Mouse (Mus musculus): ENCODE results near the gene Il17ra. TPM values are rescaled to one million over a fixed set of nuclear protein-coding genes. Genes with fewer than 3 reads are reported as not detected.

Il17ra gene
- polyA plus RNA-seq, 1 experiment from 2014 or later, result 6.2 TPM

DNA sequence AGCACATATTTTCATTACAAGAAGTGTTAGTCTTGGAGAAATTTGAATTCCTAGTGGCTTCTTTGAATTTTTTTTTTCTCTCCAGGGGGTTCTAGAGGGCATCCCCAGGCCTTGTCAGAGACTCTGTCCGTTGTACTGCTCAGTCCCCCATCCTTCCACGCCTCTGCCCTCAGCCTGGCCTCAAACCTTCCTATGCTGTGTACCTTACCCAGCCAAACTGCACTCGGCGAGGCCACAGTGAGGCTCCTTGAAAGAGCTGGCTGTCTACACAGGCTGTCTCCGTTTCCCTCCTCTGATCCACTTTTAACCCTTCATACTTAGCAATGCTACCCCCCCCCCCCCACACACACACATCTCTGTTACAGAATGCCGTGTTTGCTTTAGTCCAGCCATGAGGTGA lies 796 bp upstream of the Il17ra start:
- Histone ChIP-seq H3K36me3 (no peaks in the 10 kb centered on the region), H3K9me3 (no peaks in the 10 kb centered on the region), H3K27ac (no peak overlapping the region), H3K4me1 (replicated peaks) (peaks cover 16% of the 10 kb centered on the region), H3K4me3 (no peak overlapping the region), H3K27me3 (ENCODE audit: insufficient read depth, poor library complexity, severe bottlenecking) (peaks cover 57% of the 10 kb centered on the region)
- DNase-seq (ENCODE audit: low spot score), result no peak
- WGBS, result 55% methylated on average over 6 of the region's 6 CpGs

- no peak for DNase-seq (ENCODE audit: low spot score)
- peaks cover 57% of the 10 kb centered on the region for H3K27me3 ChIP-seq (ENCODE audit: insufficient read depth, poor library complexity, severe bottlenecking)
- H3K9me3 ChIP-seq, result no peaks in the 10 kb centered on the region
- peak overlapping the region; percentile 62 for H3K4me3 ChIP-seq
- peaks cover 16% of the 10 kb centered on the region for H3K4me1 ChIP-seq (replicated peaks)
- 7% methylated on average over 11 of the region's 11 CpGs for WGBS
- no peak overlapping the region for H3K27ac ChIP-seq
- no peaks in the 10 kb centered on the region for H3K36me3 ChIP-seq
Observed at GRCm38 (mm10) chr6:120463884-120464283, 837 bp downstream of the Il17ra start.

GRCm38 (mm10) chr6:120464406-120464939 lies 1.4 kb downstream of the Il17ra start:
- DNase-seq (ENCODE audit: low spot score), result no peak
- Histone ChIP-seq H3K36me3 (no peaks in the 10 kb centered on the region), H3K4me3 (peak overlapping the region; percentile 62), H3K9me3 (no peaks in the 10 kb centered on the region), H3K27me3 (ENCODE audit: insufficient read depth, poor library complexity, severe bottlenecking) (peaks cover 57% of the 10 kb centered on the region), H3K4me1 (replicated peaks) (peaks cover 16% of the 10 kb centered on the region), H3K27ac (no peak overlapping the region)
- 47% methylated on average over 9 of the region's 9 CpGs for WGBS

DNA sequence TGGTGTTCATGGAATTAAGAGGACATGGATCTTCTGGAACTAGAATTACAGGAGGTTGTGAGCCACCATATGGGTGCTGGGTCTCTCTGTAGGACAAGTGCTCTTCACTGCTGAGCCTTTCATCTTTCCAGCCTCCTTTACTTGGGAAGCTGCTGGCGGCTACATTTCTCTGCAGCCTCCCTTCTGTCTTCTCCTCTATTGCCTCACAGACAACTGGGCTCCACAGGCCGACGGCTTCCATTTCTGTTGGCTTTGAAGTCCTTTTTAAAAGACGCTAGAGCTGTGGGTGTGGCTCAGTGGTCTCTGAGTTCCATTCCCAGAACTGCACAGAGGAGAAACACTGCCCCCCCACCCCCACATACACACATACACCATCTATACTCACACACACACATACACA lies 2.3 kb downstream of the Il17ra start:
- Histone ChIP-seq H3K27me3 (ENCODE audit: insufficient read depth, poor library complexity, severe bottlenecking) (peaks cover 55% of the 10 kb centered on the region), H3K36me3 (no peaks in the 10 kb centered on the region), H3K4me1 (replicated peaks) (peaks cover 22% of the 10 kb centered on the region), H3K27ac (no peak overlapping the region), H3K4me3 (no peak overlapping the region), H3K9me3 (no peaks in the 10 kb centered on the region)
- no peak for DNase-seq (ENCODE audit: low spot score)
- 41% methylated on average over 4 of the region's 4 CpGs for WGBS

DNA sequence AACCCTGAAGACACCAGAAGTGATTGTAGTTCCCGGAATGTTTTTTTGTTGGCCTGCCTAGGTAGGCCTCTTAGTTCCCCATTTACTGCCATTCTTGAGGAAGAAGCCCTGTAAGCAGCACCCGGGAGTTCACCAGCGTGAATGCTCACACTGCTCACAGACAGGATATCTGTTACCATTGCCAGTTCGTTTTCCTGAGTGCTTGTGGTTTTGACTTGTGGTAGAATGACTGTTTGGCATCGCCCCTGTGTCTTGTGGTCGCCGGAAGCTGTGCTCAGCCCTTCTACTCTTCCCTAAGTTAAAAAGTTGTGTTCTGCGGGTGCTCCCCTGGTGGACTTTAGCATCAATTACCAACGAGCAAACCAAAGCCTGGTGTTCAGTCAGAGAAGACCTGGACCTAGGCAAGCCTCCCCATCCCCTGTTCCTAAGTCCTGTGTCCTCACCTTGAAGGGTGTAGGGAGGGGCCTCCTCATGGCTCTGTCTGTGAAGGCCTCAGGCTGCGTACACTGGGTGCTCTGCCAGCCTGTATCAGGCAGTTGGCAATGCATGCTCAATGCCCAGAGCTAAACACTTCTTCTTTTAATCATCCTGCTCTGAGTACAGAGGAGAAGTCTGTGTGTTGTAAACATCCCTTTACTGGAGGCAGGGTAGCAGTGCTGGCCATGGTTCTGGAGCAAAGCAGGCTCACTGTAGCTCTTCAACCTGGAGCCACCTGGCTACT lies 3.7 kb downstream of the Il17ra start:
- no peak overlapping the region for H3K27ac ChIP-seq
- H3K4me3 ChIP-seq, result no peak overlapping the region
- DNase-seq (ENCODE audit: low spot score), result no peak
- H3K27me3 ChIP-seq (ENCODE audit: insufficient read depth, poor library complexity, severe bottlenecking), result peaks cover 41% of the 10 kb centered on the region
- 81% methylated on average over 10 of the region's 10 CpGs for WGBS
- no peaks in the 10 kb centered on the region for H3K9me3 ChIP-seq
- H3K36me3 ChIP-seq, result no peaks in the 10 kb centered on the region
- H3K4me1 ChIP-seq (replicated peaks), result peaks cover 32% of the 10 kb centered on the region

DNA sequence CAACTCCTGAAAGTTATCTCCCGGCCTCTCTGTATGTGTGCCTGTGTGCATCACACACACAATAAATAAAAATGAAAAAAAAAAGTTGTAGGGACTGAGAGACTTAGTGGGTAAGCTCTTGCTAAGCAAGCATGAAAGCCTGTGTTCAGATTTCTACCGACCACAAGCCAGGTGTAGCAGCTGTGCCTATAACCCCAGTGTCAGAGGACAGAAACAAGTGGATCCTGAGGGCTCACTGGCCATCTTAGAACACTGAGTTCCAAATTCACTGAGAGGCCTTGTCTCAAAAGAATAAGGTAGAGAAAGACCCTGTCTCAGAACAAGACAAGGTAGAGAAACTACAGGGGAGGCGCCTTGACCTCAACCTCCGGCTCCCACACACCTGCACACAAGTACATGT lies 5.2 kb downstream of the Il17ra start:
- Histone ChIP-seq H3K9me3 (no peaks in the 10 kb centered on the region), H3K4me3 (no peak overlapping the region), H3K36me3 (no peaks in the 10 kb centered on the region), H3K27ac (no peak overlapping the region), H3K27me3 (ENCODE audit: insufficient read depth, poor library complexity, severe bottlenecking) (peaks cover 26% of the 10 kb centered on the region), H3K4me1 (replicated peaks) (peaks cover 42% of the 10 kb centered on the region)
- DNase-seq (ENCODE audit: low spot score), result no peak
- WGBS, result 91% methylated on average over 4 of the region's 4 CpGs

DNA sequence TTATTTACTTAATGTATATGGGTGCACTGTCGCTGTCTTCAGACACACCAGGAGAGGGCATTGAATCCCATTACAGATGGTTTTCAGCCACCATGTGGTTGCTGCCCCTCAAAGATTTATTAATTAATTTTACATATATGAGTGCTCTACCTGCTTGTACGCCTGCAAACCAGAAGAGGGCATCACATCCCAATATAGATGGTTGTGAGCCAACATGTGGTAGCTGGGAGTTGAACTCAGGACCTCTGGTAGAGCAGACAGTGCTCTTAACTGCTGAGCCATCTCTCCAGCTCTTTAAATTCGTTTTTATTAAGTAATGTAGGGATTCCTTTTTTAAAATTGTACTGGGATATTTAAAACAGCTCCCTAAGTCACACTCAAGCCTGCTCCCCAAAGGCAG lies 6.2 kb downstream of the Il17ra start:
- H3K4me3 ChIP-seq, result no peak overlapping the region
- H3K27me3 ChIP-seq (ENCODE audit: insufficient read depth, poor library complexity, severe bottlenecking), result peaks cover 16% of the 10 kb centered on the region
- H3K9me3 ChIP-seq, result no peaks in the 10 kb centered on the region
- DNase-seq (ENCODE audit: low spot score), result no peak
- peaks cover 42% of the 10 kb centered on the region for H3K4me1 ChIP-seq (replicated peaks)
- no peak overlapping the region for H3K27ac ChIP-seq
- WGBS, result 72% methylated on average over 3 of the region's 3 CpGs
- H3K36me3 ChIP-seq, result no peaks in the 10 kb centered on the region

DNA sequence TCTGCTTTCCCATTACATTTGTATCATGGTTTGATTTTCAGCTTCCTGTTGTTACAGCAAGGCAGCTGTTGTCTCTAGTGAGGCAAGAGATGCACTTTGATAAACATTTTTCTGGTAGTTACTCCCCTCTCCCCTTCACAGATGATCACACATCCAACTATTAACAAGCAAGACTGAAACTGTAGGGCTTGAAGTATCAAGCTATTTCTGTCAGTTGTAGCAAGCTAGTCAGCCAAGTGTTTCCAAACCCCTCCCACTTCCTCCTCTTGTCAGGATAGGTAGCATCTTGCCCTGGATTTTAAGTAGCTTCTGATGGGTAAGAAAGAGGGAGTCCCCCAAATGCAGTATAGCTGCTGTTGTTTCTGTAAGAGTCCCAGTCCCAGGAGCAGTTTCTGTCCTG lies 6.7 kb downstream of the Il17ra start:
- peaks cover 11% of the 10 kb centered on the region for H3K27me3 ChIP-seq (ENCODE audit: insufficient read depth, poor library complexity, severe bottlenecking)
- peaks cover 43% of the 10 kb centered on the region for H3K4me1 ChIP-seq (replicated peaks)
- no peaks in the 10 kb centered on the region for H3K9me3 ChIP-seq
- DNase-seq (ENCODE audit: low spot score), result no peak
- no peak overlapping the region for H3K27ac ChIP-seq
- no peak overlapping the region for H3K4me3 ChIP-seq
- H3K36me3 ChIP-seq, result no peaks in the 10 kb centered on the region

DNA sequence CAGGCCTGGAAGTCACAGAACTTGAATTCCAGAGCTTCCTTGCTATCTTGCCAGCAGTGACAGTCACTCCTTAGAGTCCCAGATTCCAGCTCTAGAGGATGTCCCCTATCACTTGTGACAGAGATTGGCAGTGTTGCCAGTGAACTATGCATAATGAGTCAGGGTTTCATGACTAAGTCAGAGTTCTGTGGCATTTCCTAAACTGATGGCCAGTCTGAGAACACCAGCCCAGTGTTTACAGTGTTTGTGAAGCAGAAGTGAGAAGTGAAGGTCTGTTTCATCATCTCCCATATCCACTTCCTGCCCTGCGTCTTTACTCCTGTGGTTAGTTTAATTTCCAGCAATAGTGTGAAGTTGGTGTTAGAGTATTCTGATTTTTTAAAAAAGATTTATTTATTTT lies 7.6 kb downstream of the Il17ra start:
- Histone ChIP-seq H3K9me3 (no peaks in the 10 kb centered on the region), H3K4me3 (no peak overlapping the region), H3K27me3 (ENCODE audit: insufficient read depth, poor library complexity, severe bottlenecking) (0 out of 2 replicates have a peak, but pooled peaks cover 4% of the 10 kb centered on the region), H3K27ac (peak overlapping the region; percentile 2; the same call in 1 of the 2 replicates), H3K4me1 (replicated peaks) (peaks cover 43% of the 10 kb centered on the region), H3K36me3 (no peaks in the 10 kb centered on the region)
- 88% methylated on average over 1 of the region's 1 CpGs for WGBS
- no peak for DNase-seq (ENCODE audit: low spot score)

DNA sequence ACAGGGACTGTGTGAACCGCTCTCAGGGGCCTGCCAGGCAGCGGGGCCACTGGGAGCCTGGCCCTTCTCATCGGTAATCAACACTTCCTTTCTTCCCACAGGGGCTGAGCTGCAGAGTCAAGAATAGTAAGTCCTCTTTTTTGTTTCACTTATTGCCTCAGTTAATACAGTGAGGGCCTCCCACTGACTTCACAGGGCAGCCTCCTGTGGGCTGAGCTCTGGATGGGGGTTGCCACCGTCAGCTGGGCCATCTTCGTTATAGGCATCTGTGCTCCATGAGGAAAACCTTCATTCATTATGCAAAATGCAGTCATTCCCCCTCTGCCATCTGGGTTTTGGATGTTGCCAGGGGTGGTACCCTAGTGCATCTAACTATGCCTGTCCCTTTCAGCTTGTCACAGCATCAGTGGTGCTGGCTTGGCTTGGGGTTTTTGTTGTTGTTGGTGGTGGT lies 9.0 kb downstream of the Il17ra start:
- Histone ChIP-seq H3K9me3 (no peaks in the 10 kb centered on the region), H3K27ac (peak overlapping the region; percentile 87), H3K4me1 (replicated peaks) (peaks cover 43% of the 10 kb centered on the region), H3K27me3 (ENCODE audit: insufficient read depth, poor library complexity, severe bottlenecking) (no peaks in the 10 kb centered on the region), H3K36me3 (no peaks in the 10 kb centered on the region), H3K4me3 (peak overlapping the region; percentile 27)
- 4% methylated on average over 5 of the region's 5 CpGs for WGBS
- peak; percentile 48 for DNase-seq (ENCODE audit: low spot score)

DNA sequence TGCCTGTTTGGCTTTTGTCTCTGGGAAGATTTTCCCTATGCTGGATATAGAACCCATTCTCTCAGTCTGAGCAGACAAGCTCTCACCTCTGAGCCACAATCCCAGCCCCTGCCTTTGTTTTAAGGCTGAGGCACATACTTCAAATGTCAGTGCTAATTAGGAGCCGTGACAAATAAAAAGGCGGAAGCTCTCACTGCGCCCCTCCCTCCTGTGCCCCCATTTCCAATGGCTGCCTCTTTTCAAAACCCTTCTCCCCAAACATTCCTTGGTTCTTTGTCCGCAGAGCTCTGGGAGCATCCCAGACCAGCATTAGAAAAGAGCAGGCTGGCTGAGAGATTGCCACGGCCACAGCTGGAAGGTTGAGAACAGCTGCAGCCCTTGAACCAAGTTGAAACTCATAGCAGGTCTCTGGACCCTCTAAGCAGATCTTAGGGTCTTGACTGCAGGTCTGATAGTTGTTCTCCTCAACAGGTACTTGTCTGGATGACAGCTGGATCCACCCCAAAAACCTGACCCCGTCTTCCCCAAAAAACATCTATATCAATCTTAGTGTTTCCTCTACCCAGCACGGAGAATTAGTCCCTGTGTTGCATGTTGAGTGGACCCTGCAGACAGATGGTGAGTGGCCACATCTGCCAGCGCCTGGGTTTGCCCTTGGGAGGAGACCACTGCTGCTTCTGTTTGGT lies 9.6 kb downstream of the Il17ra start:
- H3K27me3 ChIP-seq (ENCODE audit: insufficient read depth, poor library complexity, severe bottlenecking), result no peaks in the 10 kb centered on the region
- peak; percentile 38 for DNase-seq (ENCODE audit: low spot score)
- H3K4me3 ChIP-seq, result peak overlapping the region; percentile 27
- H3K36me3 ChIP-seq, result no peaks in the 10 kb centered on the region
- H3K27ac ChIP-seq, result peak overlapping the region; percentile 87
- no peaks in the 10 kb centered on the region for H3K9me3 ChIP-seq
- peaks cover 43% of the 10 kb centered on the region for H3K4me1 ChIP-seq (replicated peaks)
- 15% methylated on average over 8 of the region's 8 CpGs for WGBS

DNA sequence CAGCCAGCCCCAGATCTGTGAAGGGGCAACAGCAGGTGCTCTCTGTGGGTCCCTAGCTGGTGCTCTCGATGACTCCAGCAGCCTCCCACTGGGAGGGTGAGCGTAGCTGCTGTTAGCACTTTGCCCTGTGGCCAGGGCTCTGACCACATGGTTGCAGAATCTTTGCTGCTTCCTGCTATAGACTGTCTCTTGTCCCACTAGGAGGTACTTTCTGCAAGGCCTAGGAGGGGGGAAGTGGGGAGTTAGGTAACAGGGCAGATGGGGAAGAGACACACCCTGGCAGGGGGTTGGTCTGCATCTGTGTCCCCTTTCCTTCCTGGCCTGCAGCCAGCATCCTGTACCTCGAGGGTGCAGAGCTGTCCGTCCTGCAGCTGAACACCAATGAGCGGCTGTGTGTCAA lies 10.4 kb downstream of the Il17ra start:
- WGBS, result 35% methylated on average over 5 of the region's 5 CpGs
- Histone ChIP-seq H3K4me1 (replicated peaks) (peaks cover 43% of the 10 kb centered on the region), H3K4me3 (no peak overlapping the region), H3K27ac (peak overlapping the region; percentile 87), H3K36me3 (peaks cover 5% of the 10 kb centered on the region; the same call in 1 of the 2 replicates), H3K27me3 (ENCODE audit: insufficient read depth, poor library complexity, severe bottlenecking) (no peaks in the 10 kb centered on the region), H3K9me3 (no peaks in the 10 kb centered on the region)
- no peak for DNase-seq (ENCODE audit: low spot score)

- DNase-seq (ENCODE audit: low spot score), result no peak
- WGBS, result 84% methylated on average over 8 of the region's 8 CpGs
- Histone ChIP-seq H3K27ac (no peak overlapping the region), H3K4me1 (replicated peaks) (peaks cover 38% of the 10 kb centered on the region), H3K9me3 (no peaks in the 10 kb centered on the region), H3K27me3 (ENCODE audit: insufficient read depth, poor library complexity, severe bottlenecking) (no peaks in the 10 kb centered on the region), H3K4me3 (no peak overlapping the region), H3K36me3 (peaks cover 17% of the 10 kb centered on the region)
Observed at GRCm38 (mm10) chr6:120475288-120475687, 12.2 kb downstream of the Il17ra start.

Measured in hindbrain, embryonic 10.5 days (tissue).